Mouse (Mus musculus): Measurements from ENCODE around the gene Zfp59. TPM values are rescaled to one million over a fixed set of nuclear protein-coding genes. Genes with fewer than 3 reads are reported as not detected.
A peak's percentile ranks its signal among the peaks of the same experiment; 100 is the strongest.
"Not testable (repeated sequence)": the region's sequence is repeated elsewhere in the genome, so short reads cannot be mapped to it uniquely, and the experiment has no call there.

Zfp59 gene
- 12.2 and 14.0 TPM in 2 replicates for polyA plus RNA-seq (2015; fragmentation: Nextera tagmentation; extraction: Ambion mirVana)

- H3K4me1 ChIP-seq (replicated peaks; ENCODE audit: control insufficient read depth, insufficient read depth, low read length): peaks cover 10% of the 10 kb centered on the region
- H3K27me3 ChIP-seq (replicated peaks; ENCODE audit: control insufficient read depth, insufficient read depth, low read length): no peaks in the 10 kb centered on the region; the same call in 1 of the 2 replicates
- H3K9ac ChIP-seq (replicated peaks; ENCODE audit: low read depth, low read length): peak within 1 kb of the TSS; percentile 74
- no peaks in the 10 kb centered on the region for H3K36me3 ChIP-seq (ENCODE audit: control insufficient read depth, insufficient read depth)
- 2% methylated on average over 34 of the region's 34 CpGs for WGBS
- H3K27ac ChIP-seq (ENCODE audit: low read length): peak within 1 kb of the TSS; percentile 92
- H3K4me2 ChIP-seq (ENCODE audit: low read length): peak within 1 kb of the TSS; percentile 75
- ATAC-seq: peak; percentile 99
- H3K4me3 ChIP-seq (replicated peaks; ENCODE audit: low read length): peak within 1 kb of the TSS; percentile 62
- no peaks in the 10 kb centered on the region for H3K9me3 ChIP-seq (ENCODE audit: control insufficient read depth, low read length)
These were observed at the start of gene Zfp59 for GRCm38 (mm10) chr7:27838323-27839249. TSS of gene Zfp59 (plus strand) at chr7:27838607.

- H3K4me1 ChIP-seq (replicated peaks; ENCODE audit: control insufficient read depth, insufficient read depth, low read length): no peaks in the 10 kb centered on the region
- H3K27ac ChIP-seq (ENCODE audit: low read length): no peak overlapping the region
- no peak overlapping the region for H3K9ac ChIP-seq (replicated peaks; ENCODE audit: low read depth, low read length)
- H3K9me3 ChIP-seq (ENCODE audit: control insufficient read depth, low read length): peaks cover 7% of the 10 kb centered on the region
- no peak overlapping the region for H3K4me2 ChIP-seq (ENCODE audit: low read length)
- H3K27me3 ChIP-seq (replicated peaks; ENCODE audit: control insufficient read depth, insufficient read depth, low read length): no peaks in the 10 kb centered on the region
- H3K36me3 ChIP-seq (ENCODE audit: control insufficient read depth, insufficient read depth): no peaks in the 10 kb centered on the region
- no peak for ATAC-seq
- WGBS: 90% methylated on average over 5 of the region's 5 CpGs
- no peak overlapping the region for H3K4me3 ChIP-seq (replicated peaks; ENCODE audit: low read length)
These were observed 49.1 kb upstream of the Zfp59 start for GRCm38 (mm10) chr7:27789306-27789705.

- H3K27ac ChIP-seq (ENCODE audit: low read length); H3K27me3 ChIP-seq (replicated peaks; ENCODE audit: control insufficient read depth, insufficient read depth, low read length); H3K4me1 ChIP-seq (replicated peaks; ENCODE audit: control insufficient read depth, insufficient read depth, low read length); ATAC-seq; H3K4me3 ChIP-seq (replicated peaks; ENCODE audit: low read length); H3K9me3 ChIP-seq (ENCODE audit: control insufficient read depth, low read length); H3K9ac ChIP-seq (replicated peaks; ENCODE audit: low read depth, low read length); H3K4me2 ChIP-seq (ENCODE audit: low read length); H3K36me3 ChIP-seq (ENCODE audit: control insufficient read depth, insufficient read depth): not testable (repeated sequence)
- 30% methylated on average over 2 of the region's 3 CpGs for WGBS
These were observed 44.5 kb upstream of the Zfp59 start for GRCm38 (mm10) chr7:27793865-27794264.

GRCm38 (mm10) chr7:27794566-27794965 is 43.8 kb upstream of the Zfp59 start:
- Histone ChIP-seq H3K9me3 (ENCODE audit: control insufficient read depth, low read length) (no peaks in the 10 kb centered on the region), H3K4me3 (replicated peaks; ENCODE audit: low read length) (no peak overlapping the region), H3K9ac (replicated peaks; ENCODE audit: low read depth, low read length) (no peak overlapping the region), H3K27ac (ENCODE audit: low read length) (no peak overlapping the region), H3K36me3 (ENCODE audit: control insufficient read depth, insufficient read depth) (no peaks in the 10 kb centered on the region), H3K27me3 (replicated peaks; ENCODE audit: control insufficient read depth, insufficient read depth, low read length) (no peaks in the 10 kb centered on the region), H3K4me2 (ENCODE audit: low read length) (no peak overlapping the region), H3K4me1 (replicated peaks; ENCODE audit: control insufficient read depth, insufficient read depth, low read length) (peaks cover 6% of the 10 kb centered on the region; the same call in 1 of the 2 replicates)
- ATAC-seq: no peak

GRCm38 (mm10) chr7:27797906-27798811 is 40.2 kb upstream of the Zfp59 start:
- 16% methylated on average over 8 of the region's 8 CpGs for WGBS
- no peak overlapping the region for H3K4me3 ChIP-seq (replicated peaks; ENCODE audit: low read length)
- H3K9me3 ChIP-seq (ENCODE audit: control insufficient read depth, low read length): no peaks in the 10 kb centered on the region
- H3K27me3 ChIP-seq (replicated peaks; ENCODE audit: control insufficient read depth, insufficient read depth, low read length): no peaks in the 10 kb centered on the region
- peak; percentile 58 for ATAC-seq
- H3K27ac ChIP-seq (ENCODE audit: low read length): peak overlapping the region; percentile 23; the same call in 1 of the 2 replicates
- no peaks in the 10 kb centered on the region for H3K36me3 ChIP-seq (ENCODE audit: control insufficient read depth, insufficient read depth)
- H3K4me2 ChIP-seq (ENCODE audit: low read length): no peak overlapping the region
- peaks cover 6% of the 10 kb centered on the region; the same call in 1 of the 2 replicates for H3K4me1 ChIP-seq (replicated peaks; ENCODE audit: control insufficient read depth, insufficient read depth, low read length)
- H3K9ac ChIP-seq (replicated peaks; ENCODE audit: low read depth, low read length): no peak overlapping the region

- 50% methylated on average over 2 of the region's 2 CpGs for WGBS
- no peaks in the 10 kb centered on the region for H3K36me3 ChIP-seq (ENCODE audit: control insufficient read depth, insufficient read depth)
- no peak for ATAC-seq
These were observed 37.3 kb upstream of the Zfp59 start for GRCm38 (mm10) chr7:27801137-27801536.

GRCm38 (mm10) chr7:27802986-27803385 is 35.4 kb upstream of the Zfp59 start:
- WGBS: 68% methylated on average over 5 of the region's 5 CpGs
- ATAC-seq: no peak
- H3K4me3 ChIP-seq (replicated peaks; ENCODE audit: low read length): no peak overlapping the region
- H3K9ac ChIP-seq (replicated peaks; ENCODE audit: low read depth, low read length): no peak overlapping the region
- no peak overlapping the region for H3K4me2 ChIP-seq (ENCODE audit: low read length)
- H3K36me3 ChIP-seq (ENCODE audit: control insufficient read depth, insufficient read depth): no peaks in the 10 kb centered on the region
- H3K9me3 ChIP-seq (ENCODE audit: control insufficient read depth, low read length): no peaks in the 10 kb centered on the region
- no peaks in the 10 kb centered on the region for H3K27me3 ChIP-seq (replicated peaks; ENCODE audit: control insufficient read depth, insufficient read depth, low read length)
- no peak overlapping the region for H3K27ac ChIP-seq (ENCODE audit: low read length)
- H3K4me1 ChIP-seq (replicated peaks; ENCODE audit: control insufficient read depth, insufficient read depth, low read length): peaks cover 15% of the 10 kb centered on the region

More at GRCm38 (mm10) chr7:27801137-27801536, 37.3 kb upstream of the Zfp59 start:
- H3K4me1 ChIP-seq (replicated peaks; ENCODE audit: control insufficient read depth, insufficient read depth, low read length): peaks cover 15% of the 10 kb centered on the region
- no peak overlapping the region for H3K27ac ChIP-seq (ENCODE audit: low read length)
- no peaks in the 10 kb centered on the region for H3K27me3 ChIP-seq (replicated peaks; ENCODE audit: control insufficient read depth, insufficient read depth, low read length)
- H3K4me3 ChIP-seq (replicated peaks; ENCODE audit: low read length): no peak overlapping the region
- no peak overlapping the region for H3K9ac ChIP-seq (replicated peaks; ENCODE audit: low read depth, low read length)
- no peak overlapping the region for H3K4me2 ChIP-seq (ENCODE audit: low read length)
- H3K9me3 ChIP-seq (ENCODE audit: control insufficient read depth, low read length): no peaks in the 10 kb centered on the region

- WGBS: under 1% methylated on average over 25 of the region's 25 CpGs
- peak; percentile 96 for ATAC-seq
- H3K27ac ChIP-seq (ENCODE audit: low read length): no peak overlapping the region
- H3K4me1 ChIP-seq (replicated peaks; ENCODE audit: control insufficient read depth, insufficient read depth, low read length): peaks cover 8% of the 10 kb centered on the region
- H3K36me3 ChIP-seq (ENCODE audit: control insufficient read depth, insufficient read depth): peaks cover 4% of the 10 kb centered on the region; the same call in 1 of the 2 replicates
- peak overlapping the region; percentile 92 for H3K4me2 ChIP-seq (ENCODE audit: low read length)
- H3K9me3 ChIP-seq (ENCODE audit: control insufficient read depth, low read length): no peaks in the 10 kb centered on the region
- H3K4me3 ChIP-seq (replicated peaks; ENCODE audit: low read length): peak overlapping the region; percentile 55
- no peaks in the 10 kb centered on the region for H3K27me3 ChIP-seq (replicated peaks; ENCODE audit: control insufficient read depth, insufficient read depth, low read length)
- H3K9ac ChIP-seq (replicated peaks; ENCODE audit: low read depth, low read length): peak overlapping the region; percentile 54
These were observed 33.9 kb upstream of the Zfp59 start for GRCm38 (mm10) chr7:27804297-27805030.

Data from forebrain, embryonic 16.5 days (tissue).